Mouse (Mus musculus): Measurements from ENCODE around the gene Ccl25.
A peak's percentile ranks its signal among the peaks of the same experiment; 100 is the strongest.
"Not testable (repeated sequence)": the region's sequence is repeated elsewhere in the genome, so short reads cannot be mapped to it uniquely, and the experiment has no call there.

Ccl25 gene

GRCm38 (mm10) chr8:4347661-4348060, 22.7 kb downstream of the Ccl25 start:
- DNase-seq = no peak

- DNase-seq = no peak
Observed at GRCm38 (mm10) chr8:4348275-4348674, 23.3 kb downstream of the Ccl25 start.

GRCm38 (mm10) chr8:4349335-4349734, 24.3 kb downstream of the Ccl25 start:
- DNase-seq = no peak

- no peak for DNase-seq
Observed at GRCm38 (mm10) chr8:4350618-4351017, 25.6 kb downstream of the Ccl25 start.

GRCm38 (mm10) chr8:4352562-4352961, 27.6 kb downstream of the Ccl25 start:
- not testable (repeated sequence) for DNase-seq

- DNase-seq = no peak
Observed at GRCm38 (mm10) chr8:4353741-4354140, 28.7 kb downstream of the Ccl25 start.

GRCm38 (mm10) chr8:4354516-4354915, 29.5 kb downstream of the Ccl25 start:
- DNase-seq = no peak

GRCm38 (mm10) chr8:4355455-4355854, 30.4 kb downstream of the Ccl25 start:
- no peak for DNase-seq

- no peak for DNase-seq
Observed at GRCm38 (mm10) chr8:4359362-4359761, 34.4 kb downstream of the Ccl25 start.

GRCm38 (mm10) chr8:4360922-4361321, 35.9 kb downstream of the Ccl25 start:
- DNase-seq = no peak

GRCm38 (mm10) chr8:4366189-4366588, 41.2 kb downstream of the Ccl25 start:
- DNase-seq = no peak

- no peak for DNase-seq
Observed at GRCm38 (mm10) chr8:4367808-4368207, 42.8 kb downstream of the Ccl25 start.

GRCm38 (mm10) chr8:4368470-4368869, 43.5 kb downstream of the Ccl25 start:
- no peak for DNase-seq

- DNase-seq = peak; percentile 14
Observed at GRCm38 (mm10) chr8:4370078-4370477, 45.1 kb downstream of the Ccl25 start.

- peak; percentile 4 for DNase-seq
Observed at GRCm38 (mm10) chr8:4372657-4373056, 47.6 kb downstream of the Ccl25 start.

- no peak for DNase-seq
Observed at GRCm38 (mm10) chr8:4401442-4401841, 76.4 kb downstream of the Ccl25 start.

- DNase-seq = peak; percentile 17
Observed at GRCm38 (mm10) chr8:4403960-4404879, 79.2 kb downstream of the Ccl25 start.

GRCm38 (mm10) chr8:4404880-4405261, 79.9 kb downstream of the Ccl25 start:
- DNase-seq = peak; percentile 51

GRCm38 (mm10) chr8:4408425-4408824, 83.4 kb downstream of the Ccl25 start:
- peak; percentile 23 for DNase-seq
